Mouse (Mus musculus) spleen, postnatal 4 days (tissue): Measurements from ENCODE around the gene Rhoc.
A peak's percentile ranks its signal among the peaks of the same experiment; 100 is the strongest.

Experiments used
- DNase-seq, 2 experiments: peaks; one replicate each; pipeline ENCODE4 v3.0.0; 2022; ENCODE audit warnings: low spot score in 2 of 2

The Rhoc gene

DNA sequence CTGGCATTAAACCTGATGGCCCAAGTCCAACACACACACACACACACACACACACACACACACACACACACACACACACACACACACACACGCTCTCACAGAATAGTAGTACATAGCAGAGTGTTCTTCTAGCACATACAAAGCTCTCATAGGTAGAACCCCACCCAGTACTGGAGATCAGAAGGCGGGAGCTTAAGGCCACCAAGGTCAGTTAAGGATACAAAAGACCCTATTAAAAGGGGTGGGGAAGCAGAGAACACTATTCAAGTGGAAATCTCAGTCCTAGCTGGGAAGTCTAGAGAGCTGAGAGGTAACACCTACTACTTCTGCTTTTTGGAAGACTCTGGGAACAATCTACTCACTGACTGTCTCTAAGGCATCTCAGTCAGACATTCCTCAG, 27.2 kb downstream of the Rhoc start:
- DNase-seq, result no peak

DNA sequence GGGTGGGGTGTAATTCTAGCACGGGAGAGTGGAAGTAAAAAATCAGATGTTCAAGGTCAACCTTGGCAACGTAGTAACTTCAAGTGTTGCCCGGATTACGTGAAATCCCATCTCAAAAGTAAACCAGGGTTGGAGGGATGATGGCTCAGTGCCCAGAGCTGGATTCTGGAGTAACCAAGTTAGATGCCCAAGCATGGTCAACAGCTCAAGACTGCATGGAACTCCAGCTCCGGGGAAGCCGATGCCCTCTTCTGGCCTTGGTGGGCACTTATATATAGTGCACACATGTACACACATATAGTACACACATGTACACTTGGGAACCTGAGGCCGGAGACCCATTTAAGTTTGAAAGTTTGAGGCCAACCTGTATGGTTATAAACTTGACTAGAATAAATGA, 28.0 kb downstream of the Rhoc start:
- DNase-seq, result no peak

DNA sequence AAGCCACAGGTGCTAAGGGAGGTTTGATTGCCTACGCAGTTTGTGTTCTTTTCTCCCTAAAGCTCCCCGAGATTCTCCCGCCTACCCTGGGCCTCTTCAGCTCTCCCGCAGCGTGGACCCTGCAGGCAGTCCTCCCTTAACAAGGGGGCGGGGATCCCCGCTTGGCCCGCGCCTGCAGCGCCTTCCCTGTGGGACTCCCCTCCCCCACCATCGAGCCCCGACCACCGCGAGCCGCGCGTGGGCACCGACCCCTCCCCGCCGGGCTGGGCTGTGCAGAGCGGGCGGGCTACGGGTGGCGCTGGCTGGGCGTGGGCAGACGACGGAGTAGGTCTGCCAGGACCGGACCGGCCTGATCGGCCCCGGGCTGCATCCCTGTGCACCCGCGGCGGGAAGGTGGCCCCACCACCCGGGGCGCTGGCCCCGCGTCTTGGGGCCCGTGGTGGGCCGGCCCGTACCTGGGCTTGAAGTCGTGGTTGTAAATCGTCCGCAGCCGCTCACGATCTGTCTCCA, 29.4 kb downstream of the Rhoc start:
- DNase-seq, result peak; percentile 59 to 86

DNA sequence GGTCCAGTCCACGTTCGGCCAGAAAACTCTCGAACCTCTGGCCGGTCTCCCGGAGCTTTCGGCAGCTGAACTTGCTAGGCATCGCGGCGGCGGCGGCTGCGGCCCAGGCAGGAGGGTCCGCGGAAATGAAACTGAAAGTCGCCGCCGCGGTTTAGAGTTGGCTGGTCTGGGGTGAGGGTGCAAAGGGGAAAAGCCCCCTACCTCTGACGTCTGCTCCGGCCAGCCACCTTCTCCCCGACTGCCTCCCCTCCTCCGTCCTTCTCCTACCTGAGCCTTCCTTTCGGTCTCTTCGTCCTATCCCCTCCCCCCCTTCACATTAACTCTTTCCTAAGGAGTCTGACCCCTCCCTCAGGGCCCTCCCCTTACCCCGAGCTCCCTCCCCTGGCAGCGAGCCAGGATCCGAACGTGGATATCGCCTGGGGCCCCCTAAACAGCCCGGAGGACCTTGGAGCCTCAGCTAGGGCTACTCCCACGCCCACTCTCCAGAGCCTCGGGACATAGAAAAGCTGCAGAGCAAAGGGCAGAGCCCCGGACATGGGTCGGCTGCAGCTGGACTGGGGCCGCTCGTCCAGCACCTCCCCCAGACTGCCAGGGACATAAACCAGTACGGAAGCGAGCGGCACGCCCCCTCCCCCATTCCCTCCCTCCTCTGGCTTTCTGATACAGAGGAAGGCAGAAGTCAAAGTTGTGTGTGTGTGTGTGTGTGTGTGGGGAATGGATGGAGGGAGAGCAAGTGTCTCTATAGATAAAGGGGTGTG, 30.0 kb downstream of the Rhoc start, which contains the start of gene Mov10:
Gene Mov10 (minus strand): TSS at position 573 of the 758 bp plus-strand sequence.
- peak; percentile 69 to 85 for DNase-seq

DNA sequence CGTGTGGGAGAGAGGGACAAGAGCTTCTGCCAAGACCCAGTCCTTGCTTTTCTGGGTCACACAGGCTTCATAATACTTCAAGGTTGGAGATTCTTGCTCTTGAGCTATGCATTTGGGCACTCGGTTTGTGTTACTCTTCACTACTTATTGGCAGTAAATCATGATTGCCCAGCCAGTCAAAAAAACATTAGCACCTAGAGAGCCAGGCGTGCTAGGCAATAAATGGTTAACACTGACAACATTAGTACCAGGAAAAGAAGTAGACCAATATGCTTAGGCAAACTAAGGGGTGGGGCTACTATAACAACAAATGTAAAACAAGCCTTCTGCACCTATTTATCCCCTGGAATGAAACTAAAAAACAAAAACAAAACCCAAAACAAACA, 30.6 kb downstream of the Rhoc start:
- no peak for DNase-seq

DNA sequence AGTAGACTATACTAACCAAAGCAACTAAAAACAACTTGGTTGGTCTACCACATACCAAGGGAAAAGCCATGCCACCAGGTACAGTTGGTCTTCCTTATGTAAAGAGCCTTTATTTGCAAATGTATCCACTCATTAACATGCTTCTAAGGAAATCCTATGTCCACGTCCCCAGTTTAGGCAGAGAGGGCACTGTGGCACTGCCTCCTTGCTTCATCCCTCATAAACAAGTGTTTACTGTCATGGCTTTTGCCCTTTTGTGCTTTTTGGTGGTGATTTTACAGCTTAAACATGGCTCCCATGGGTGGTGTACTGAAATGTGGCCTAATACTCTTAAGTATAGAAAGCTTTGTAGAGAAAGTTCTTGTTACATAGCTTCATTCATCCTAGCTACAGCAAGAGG, 32.3 kb downstream of the Rhoc start:
- DNase-seq, result no peak

DNA sequence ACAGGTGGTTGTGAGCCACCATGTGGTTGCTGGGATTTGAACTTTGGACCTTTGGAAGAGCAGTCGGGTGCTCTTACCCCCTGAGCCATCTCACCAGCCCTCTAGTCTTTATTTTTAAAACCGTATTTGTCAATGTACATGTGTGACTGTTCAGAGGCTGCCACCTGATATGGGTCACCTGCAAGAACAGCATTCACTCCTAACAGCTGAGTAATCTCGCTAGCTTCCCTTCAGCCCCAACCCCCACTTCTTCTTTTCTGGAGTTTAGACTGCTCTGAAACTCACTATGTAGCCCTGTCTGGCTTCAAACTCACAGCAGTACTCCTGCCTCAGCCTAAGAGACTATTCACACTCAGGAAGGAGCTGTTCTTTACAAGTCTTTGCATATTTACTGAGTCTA, 34.2 kb downstream of the Rhoc start:
- DNase-seq, result no peak

DNA sequence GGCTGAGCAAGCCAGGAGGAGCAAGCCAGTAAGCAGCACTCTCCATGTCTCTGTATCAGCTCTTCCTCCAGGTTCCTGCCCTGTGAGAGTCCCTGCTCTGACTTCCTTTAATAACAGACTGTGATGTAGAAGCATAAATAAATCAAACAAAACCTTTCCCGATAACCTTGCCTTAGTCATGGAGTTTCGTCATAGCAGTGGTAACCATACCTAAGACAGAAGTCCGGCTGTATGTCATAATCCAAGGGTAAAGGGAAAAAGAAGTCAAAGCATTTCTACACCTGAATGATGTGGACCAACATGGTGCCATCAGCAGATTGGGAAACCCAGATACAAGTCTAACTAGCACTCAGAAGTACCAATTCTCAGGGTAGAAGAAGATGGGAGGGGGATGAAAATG, 47.6 kb downstream of the Rhoc start:
- no peak for DNase-seq

DNA sequence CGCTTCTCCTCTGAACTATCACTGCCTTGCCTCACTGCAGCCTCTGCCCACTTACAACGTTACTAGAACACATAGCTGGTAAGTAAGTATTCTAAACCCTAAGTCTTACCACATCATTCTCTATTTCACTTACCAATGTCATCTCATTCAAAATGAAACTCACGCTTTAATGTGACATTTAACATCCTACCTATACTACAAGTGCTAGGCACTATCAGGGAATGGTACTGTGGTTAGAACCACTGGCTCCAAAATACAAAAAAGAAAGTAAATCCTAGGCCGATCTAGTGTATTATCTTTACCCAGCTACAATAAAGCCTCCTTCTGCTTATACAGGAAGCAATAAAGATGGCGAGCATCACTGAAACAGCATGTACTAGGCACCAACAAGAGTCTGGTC, 52.9 kb downstream of the Rhoc start:
- no peak for DNase-seq
